Mouse (Mus musculus) forebrain, postnatal 0 days (tissue): Measurements from ENCODE around the gene Nup153. TPM values are rescaled to one million over a fixed set of nuclear protein-coding genes. Genes with fewer than 3 reads are reported as not detected.
A peak's percentile ranks its signal among the peaks of the same experiment; 100 is the strongest.

ENCODE experiments used
- ATAC-seq: fragments of 200-750 bp; cut with Nextera tagmentation; 2 replicates; pipeline ENCODE4 v1.8.0; 2017; ENCODE audit warnings: mild to moderate bottlenecking, moderate library complexity
- DNase-seq: peaks from one replicate; pipeline ENCODE4 v3.0.0-alpha.2; 2015
- H3K27ac ChIP-seq: fragments of 300-500 bp; sonication (generic); 2 replicates; pipeline ENCODE4 v1.5.1; 2014; ENCODE audit warnings: low read depth, mild to moderate bottlenecking, antibody characterized with exemption, low read length, moderate library complexity, mixed read lengths
- H3K27me3 ChIP-seq: fragments of 300-500 bp; sonication (generic); 2 replicates; pipeline ENCODE4 v1.6.1; 2014; ENCODE audit warnings: mild to moderate bottlenecking, low read length, mixed read lengths; ENCODE audit not compliant: insufficient read depth
- H3K36me3 ChIP-seq: fragments of 300-500 bp; sonication (generic); 2 replicates; pipeline ENCODE4 v1.6.1; 2014; ENCODE audit warnings: mild to moderate bottlenecking, moderate library complexity; ENCODE audit not compliant: insufficient read depth
- H3K4me1 ChIP-seq: fragments of 300-500 bp; sonication (generic); 2 replicates; pipeline ENCODE4 v1.6.1; 2014; ENCODE audit warnings: antibody characterized with exemption; ENCODE audit not compliant: insufficient read depth
- H3K4me2 ChIP-seq: fragments of 300-500 bp; sonication (generic); 2 replicates; pipeline ENCODE4 v1.6.1; 2014; ENCODE audit warnings: low read depth, mild to moderate bottlenecking, moderate library complexity
- H3K4me3 ChIP-seq: fragments of 300-500 bp; sonication (generic); 2 replicates; pipeline ENCODE4 v1.5.1; 2014; ENCODE audit warnings: low read depth, low read length, mixed read lengths
- H3K9ac ChIP-seq: fragments of 300-500 bp; sonication (generic); 2 replicates; pipeline ENCODE4 v1.6.1; 2014; ENCODE audit warnings: mild to moderate bottlenecking
- H3K9me3 ChIP-seq: fragments of 300-500 bp; sonication (generic); 2 replicates; pipeline ENCODE4 v1.6.1; 2016; ENCODE audit warnings: low read length
- CTCF ChIP-seq: sonication (generic); IDR thresholded peaks from 2 replicates; pipeline ENCODE4 v1.5.1; 2016; ENCODE audit warnings: antibody characterized with exemption, control low read depth, low read depth
- WGBS: fragments of 180-500 bp; shearing (Covaris S2); extraction: QIAGEN DNeasy Blood & Tissue Kit; methylation state at CpG from one replicate; pipeline ENCODE4 v1.1.7; 2014; 5-methylcytosine and 5-hydroxymethylcytosine counted together
- polyA plus RNA-seq: library from polyadenylated mRNA; unstranded; fragments of >200 nt; fragmentation: Nextera tagmentation; extraction: Ambion mirVana; gene quantifications from 2 replicates; pipeline ENCODE4 v1.2.1, GENCODE M21; 2015
- total RNA-seq: library from RNA; depleted of rRNA; stranded (reverse); fragments of >200 nt; gene quantifications from 2 replicates; pipeline ENCODE4 v1.2.3, GENCODE M21; 2014

Nup153 gene
- total and polyA plus RNA-seq, 2 experiments from 2014 or later, result 11.5 to 62.4 TPM

- Histone ChIP-seq H3K9me3 (no peaks in the 10 kb centered on the region), H3K27me3 (no peaks in the 10 kb centered on the region), H3K27ac (no peak overlapping the region), H3K4me2 (no peak overlapping the region), H3K4me1 (no peaks in the 10 kb centered on the region), H3K4me3 (no peak overlapping the region), H3K36me3 (no peaks in the 10 kb centered on the region), H3K9ac (no peak overlapping the region)
- DNase-seq, result no peak
- no peak for ATAC-seq
- 80% methylated on average over 7 of the region's 7 CpGs for WGBS
- TF ChIP-seq CTCF, result no peak
Measured at GRCm38 (mm10) chr13:46652671-46653070, 75.1 kb downstream of the Nup153 start.

- no peak for DNase-seq
- 88% methylated on average over 7 of the region's 7 CpGs for WGBS
- ATAC-seq, result no peak
- H3K4me1 ChIP-seq, result no peaks in the 10 kb centered on the region
- TF ChIP-seq CTCF, result no peak
- no peaks in the 10 kb centered on the region for H3K36me3 ChIP-seq
- H3K27me3 ChIP-seq, result no peaks in the 10 kb centered on the region
- no peak overlapping the region for H3K4me2 ChIP-seq
- H3K4me3 ChIP-seq, result no peak overlapping the region
- H3K9me3 ChIP-seq, result no peaks in the 10 kb centered on the region
- H3K27ac ChIP-seq, result no peak overlapping the region
- H3K9ac ChIP-seq, result no peak overlapping the region
Measured at GRCm38 (mm10) chr13:46651853-46652252, 75.9 kb downstream of the Nup153 start.

- no peaks in the 10 kb centered on the region for H3K36me3 ChIP-seq
- H3K4me3 ChIP-seq, result no peak overlapping the region
- 74% methylated on average over 6 of the region's 6 CpGs for WGBS
- no peak for TF ChIP-seq CTCF
- H3K9ac ChIP-seq, result no peak overlapping the region
- DNase-seq (no peak), ATAC-seq (no peak)
- no peak overlapping the region for H3K4me2 ChIP-seq
- H3K9me3 ChIP-seq, result 0 out of 2 replicates have a peak, but pooled peaks cover 6% of the 10 kb centered on the region
- H3K4me1 ChIP-seq, result no peaks in the 10 kb centered on the region
- H3K27me3 ChIP-seq, result no peaks in the 10 kb centered on the region
- no peak overlapping the region for H3K27ac ChIP-seq
Measured at GRCm38 (mm10) chr13:46645476-46645875, 82.3 kb downstream of the Nup153 start.

- H3K4me3 ChIP-seq, result no peak overlapping the region
- no peak overlapping the region for H3K27ac ChIP-seq
- no peaks in the 10 kb centered on the region for H3K27me3 ChIP-seq
- no peak overlapping the region for H3K9ac ChIP-seq
- TF ChIP-seq CTCF, result no peak
- 93% methylated on average over 6 of the region's 6 CpGs for WGBS
- H3K36me3 ChIP-seq, result no peaks in the 10 kb centered on the region
- 0 out of 2 replicates have a peak, but pooled peaks cover 6% of the 10 kb centered on the region for H3K9me3 ChIP-seq
- no peak for DNase-seq
- ATAC-seq, result no peak
- no peaks in the 10 kb centered on the region for H3K4me1 ChIP-seq
- no peak overlapping the region for H3K4me2 ChIP-seq
Measured at GRCm38 (mm10) chr13:46644175-46644574, 83.6 kb downstream of the Nup153 start.

GRCm38 (mm10) chr13:46642318-46642717 lies 85.4 kb downstream of the Nup153 start:
- no peak overlapping the region for H3K9ac ChIP-seq
- DNase-seq, result no peak
- H3K36me3 ChIP-seq, result no peaks in the 10 kb centered on the region
- TF ChIP-seq CTCF, result peak; percentile 47
- no peaks in the 10 kb centered on the region for H3K27me3 ChIP-seq
- H3K4me2 ChIP-seq, result no peak overlapping the region
- WGBS, result 90% methylated on average over 4 of the region's 4 CpGs
- no peak for ATAC-seq
- H3K9me3 ChIP-seq, result peaks cover 6% of the 10 kb centered on the region; the same call in 1 of the 2 replicates
- no peak overlapping the region for H3K27ac ChIP-seq
- no peaks in the 10 kb centered on the region for H3K4me1 ChIP-seq
- no peak overlapping the region for H3K4me3 ChIP-seq

- DNase-seq (peak; percentile 82), ATAC-seq (peak; percentile 74)
- Histone ChIP-seq H3K9me3 (peaks cover 6% of the 10 kb centered on the region; the same call in 1 of the 2 replicates), H3K4me3 (no peak overlapping the region), H3K27ac (peak overlapping the region; percentile 67), H3K4me1 (no peaks in the 10 kb centered on the region), H3K4me2 (no peak overlapping the region), H3K27me3 (no peaks in the 10 kb centered on the region), H3K36me3 (no peaks in the 10 kb centered on the region), H3K9ac (no peak overlapping the region)
- 32% methylated on average over 10 of the region's 10 CpGs for WGBS
- TF ChIP-seq CTCF, result no peak
Measured at GRCm38 (mm10) chr13:46640608-46641468, 86.9 kb downstream of the Nup153 start.

GRCm38 (mm10) chr13:46634133-46634488 lies 93.6 kb downstream of the Nup153 start:
- 0 out of 2 replicates have a peak overlapping the region, but pooled peaks have one; percentile 14 for H3K9ac ChIP-seq
- H3K36me3 ChIP-seq, result no peaks in the 10 kb centered on the region
- 16% methylated on average over 6 of the region's 6 CpGs for WGBS
- H3K9me3 ChIP-seq, result no peaks in the 10 kb centered on the region; the same call in 1 of the 2 replicates
- no peak for DNase-seq
- no peak for TF ChIP-seq CTCF
- peak; percentile 84 for ATAC-seq
- H3K27ac ChIP-seq, result peak overlapping the region; percentile 80
- H3K4me1 ChIP-seq, result peaks cover 14% of the 10 kb centered on the region
- peak overlapping the region; percentile 1; the same call in 1 of the 2 replicates for H3K4me3 ChIP-seq
- H3K27me3 ChIP-seq, result no peaks in the 10 kb centered on the region
- H3K4me2 ChIP-seq, result peak overlapping the region; percentile 42
